Mouse (Mus musculus) gonadal fat pad, adult 2 months (tissue): ENCODE measurements around the gene Rapgef3. TPM values are rescaled to one million over a fixed set of nuclear protein-coding genes. Genes with fewer than 3 reads are reported as not detected.

Experiments
- DNase-seq: peaks from one replicate; pipeline ENCODE4 v3.0.0-alpha.2; 2012; ENCODE audit warnings: low read depth
- polyA plus RNA-seq: library from polyadenylated mRNA; depleted of rRNA; stranded (reverse); fragments of >200 nt; gene quantifications from 2 replicates; pipeline ENCODE4 v1.2.3, GENCODE M21; 2012; rRNA removed

The Rapgef3 gene
- polyA plus RNA-seq, 1 experiment = 102 TPM

DNA sequence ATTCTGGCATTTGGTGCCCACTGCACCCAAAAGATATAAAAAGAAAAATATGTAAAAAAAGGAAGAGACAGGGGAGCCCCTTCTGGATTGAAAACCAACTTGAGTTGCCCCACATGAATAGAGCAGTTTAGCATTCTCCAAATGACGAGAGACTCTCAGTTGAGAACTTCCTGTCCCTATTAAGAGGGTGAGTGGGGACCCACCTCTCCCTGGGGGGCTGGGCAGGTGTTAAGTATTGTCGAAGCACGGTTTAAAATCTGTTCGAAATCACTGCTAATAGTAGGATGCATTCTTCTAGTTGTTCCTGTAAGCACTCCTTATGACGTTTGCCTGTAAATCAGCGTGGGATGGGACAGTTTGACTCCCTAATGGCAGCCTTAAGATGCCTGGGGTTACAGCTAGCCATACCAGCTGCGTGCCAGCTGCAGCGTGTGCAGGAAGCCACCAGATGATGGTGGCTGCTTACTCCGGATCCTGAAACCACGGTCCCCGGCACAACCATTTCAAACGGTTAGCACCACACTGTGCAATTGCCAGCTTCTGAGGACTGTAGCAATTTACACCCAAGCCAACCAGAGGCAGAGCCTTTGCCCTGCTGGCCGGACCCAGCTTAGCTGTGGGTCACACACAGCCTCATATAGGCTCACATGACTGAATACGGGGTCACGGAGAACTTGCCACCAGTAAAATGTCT lies 46.6 kb downstream of the Rapgef3 start:
- DNase-seq = no peak

GRCm38 (mm10) chr15:97720026-97720675 lies 47.6 kb downstream of the Rapgef3 start:
- no peak for DNase-seq

- DNase-seq = no peak
These were observed 48.3 kb downstream of the Rapgef3 start for GRCm38 (mm10) chr15:97719494-97719893.

- DNase-seq = no peak
These were observed 49.1 kb downstream of the Rapgef3 start for GRCm38 (mm10) chr15:97718535-97719155.

GRCm38 (mm10) chr15:97717861-97718534 lies 49.8 kb downstream of the Rapgef3 start:
- DNase-seq = no peak

DNA sequence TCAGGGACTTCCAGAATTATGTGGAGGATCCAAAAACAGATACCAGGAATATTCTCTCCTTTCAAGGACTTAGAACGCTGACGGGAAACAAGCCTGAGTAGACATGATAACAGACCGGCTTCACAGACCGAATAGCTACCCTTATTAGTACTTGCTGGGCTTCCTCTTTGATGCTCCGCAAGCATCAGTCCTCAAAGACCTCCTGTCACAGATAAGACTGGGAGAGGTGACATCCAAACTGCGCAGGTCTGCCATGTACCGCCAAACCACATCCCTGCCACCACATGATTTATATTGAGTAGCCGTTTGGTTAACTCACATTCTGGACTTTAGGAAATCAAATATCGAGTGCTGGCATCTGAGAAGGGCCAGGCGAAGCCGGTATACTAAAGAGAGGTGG lies 51.0 kb downstream of the Rapgef3 start:
- DNase-seq = no peak

DNA sequence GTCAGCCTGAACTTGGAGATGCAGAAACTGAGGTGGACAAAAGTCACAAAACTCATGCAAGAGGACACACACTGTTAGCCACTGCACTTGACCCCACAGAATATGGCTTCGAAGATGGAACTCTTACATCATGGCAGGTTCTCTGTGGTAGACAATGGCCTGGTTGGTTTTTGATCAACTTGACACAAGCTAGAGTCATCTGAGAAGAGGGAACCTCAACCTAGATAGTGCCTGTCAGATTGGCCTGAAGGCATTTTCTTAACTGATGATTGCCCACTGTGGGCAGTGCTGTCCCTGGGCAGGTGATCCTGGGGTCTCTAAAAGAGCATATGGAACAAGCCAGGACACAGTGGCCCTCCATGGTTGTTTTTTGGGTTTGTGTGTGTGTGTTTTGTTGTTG lies 52.0 kb downstream of the Rapgef3 start:
- DNase-seq = no peak

- DNase-seq = no peak
These were observed 52.7 kb downstream of the Rapgef3 start for GRCm38 (mm10) chr15:97715083-97715482.

- DNase-seq = no peak
These were observed 55.2 kb downstream of the Rapgef3 start for GRCm38 (mm10) chr15:97712546-97712945.

GRCm38 (mm10) chr15:97710906-97711305 lies 56.9 kb downstream of the Rapgef3 start:
- no peak for DNase-seq

DNA sequence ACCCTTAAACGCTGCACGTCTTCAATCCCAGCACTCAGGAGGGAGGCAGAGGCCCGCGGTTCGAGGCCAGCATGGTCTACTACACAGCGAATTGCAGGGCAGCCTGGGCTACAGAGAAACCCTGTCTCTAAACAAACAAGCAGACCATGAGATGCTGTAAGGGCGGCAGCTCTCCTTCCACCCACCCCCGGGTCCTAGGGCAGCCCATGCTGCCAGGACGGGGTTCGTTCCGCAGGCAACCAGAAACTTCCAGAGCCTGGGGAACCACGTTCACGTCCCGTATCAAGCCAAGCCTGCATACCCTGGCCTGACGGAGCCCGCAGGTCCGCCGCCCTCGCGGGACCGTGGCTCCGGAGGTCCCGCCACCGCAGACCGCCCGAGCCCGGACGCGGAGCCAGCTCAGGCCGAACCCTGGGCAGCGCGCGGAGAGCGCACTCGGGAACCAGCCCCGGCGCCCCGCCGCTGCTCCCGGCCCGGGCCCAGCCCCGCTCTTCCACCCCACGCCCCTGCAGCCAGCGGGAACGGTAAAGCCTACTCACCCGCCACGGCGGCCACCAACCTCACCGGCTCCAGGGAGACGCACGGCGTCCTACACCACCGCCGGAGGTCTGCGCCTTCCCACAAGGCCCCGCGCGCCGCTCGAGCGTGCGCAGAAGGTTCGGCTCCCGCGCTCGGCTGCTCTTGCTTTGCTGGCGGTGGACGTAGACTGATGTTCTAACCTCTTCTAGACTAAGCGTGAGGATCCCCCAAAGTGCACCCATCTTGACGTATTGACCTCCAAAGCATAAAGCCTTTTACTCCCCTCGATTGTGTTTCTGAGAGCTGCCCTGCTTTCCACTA lies 62.3 kb downstream of the Rapgef3 start, which contains the start of gene Rpap3:
Gene Rpap3, minus strand, starts transcription at position 615 of the 840 bp plus-strand sequence.
- DNase-seq = no peak

- no peak for DNase-seq
These were observed 71.2 kb downstream of the Rapgef3 start for GRCm38 (mm10) chr15:97696616-97697015.

Other genes with a start within 250 kb of the Rapgef3 start
- gene Rpap3, start 62.1 kb downstream of the Rapgef3 start, polyA plus RNA-seq = 7.0 and 7.1 TPM in 2 replicates
- 2.9 and 3.2 TPM in 2 replicates for gene Endou, start 36.6 kb downstream of the Rapgef3 start, polyA plus RNA-seq
- gene Slc48a1, start 10.5 kb upstream of the Rapgef3 start, polyA plus RNA-seq = 151 and 229 TPM in 2 replicates
- 87.1 and 89.1 TPM in 2 replicates for gene Hdac7, start 76.5 kb upstream of the Rapgef3 start, polyA plus RNA-seq
- 2.2 and 2.6 TPM in 2 replicates for gene Vdr, start 142.7 kb upstream of the Rapgef3 start, polyA plus RNA-seq
- gene Tmem106c, start 196.2 kb upstream of the Rapgef3 start, polyA plus RNA-seq = 83.4 and 110 TPM in 2 replicates
- gene Col2a1, start 236.7 kb upstream of the Rapgef3 start, polyA plus RNA-seq = 0.04 and 0.23 TPM in 2 replicates